In genomic region chr1:19543011-19543410, GRCm38 (mm10) we compare ENCODE assay signal across 28 mouse cellular contexts.
"Had no signal": no experiment of that assay in that cellular context is flagged by ENCODE, and none has a peak within 500 bp of the region (broad histone marks: within the 10 kb centered on the region; RNA-seq: fewer than 3 reads in every experiment).

No protein-coding gene starts in this region.

- H3K9me3 ChIP-seq: embryonic facial prominence, embryonic 10.5 days; embryonic facial prominence, embryonic 12.5 days; embryonic facial prominence, embryonic 13.5 days; embryonic facial prominence, embryonic 15.5 days; forebrain, embryonic 10.5 days; forebrain, embryonic 12.5 days; forebrain, embryonic 13.5 days; forebrain, embryonic 15.5 days had no signal

- H3K9ac ChIP-seq: embryonic facial prominence, embryonic 12.5 days; embryonic facial prominence, embryonic 13.5 days; embryonic facial prominence, embryonic 15.5 days; forebrain, embryonic 12.5 days; forebrain, embryonic 13.5 days; forebrain, embryonic 15.5 days; forebrain, postnatal 0 days had no signal

- DNase-seq: cerebellum, adult 8-10 months; cerebellum, adult 9-10 months; cerebellum, adult 9-11 months; cerebellum, postnatal 10 days; cerebellum, postnatal 14 days; cerebellum, postnatal 25 days; cerebellum, postnatal 36 days; embryo, embryonic 11 days; forebrain, postnatal 0 days; gastrocnemius, adult 2 months; gastrocnemius, postnatal 10 days; gastrocnemius, postnatal 14 days; gastrocnemius, postnatal 25 days; gastrocnemius, postnatal 36 days; heart, adult 11 months; heart, adult 18-20 months; heart, adult 2 months had no signal

- H3K4me3 ChIP-seq: embryonic facial prominence, embryonic 10.5 days; embryonic facial prominence, embryonic 12.5 days; embryonic facial prominence, embryonic 13.5 days; embryonic facial prominence, embryonic 15.5 days; erythroblast, embryonic 14.5 days; forebrain, embryonic 10.5 days; forebrain, embryonic 12.5 days; forebrain, embryonic 13.5 days; forebrain, embryonic 15.5 days; gastrocnemius, adult 2 months; heart, adult 2 months had no signal

- ATAC-seq: forebrain, embryonic 13.5 days; forebrain, embryonic 14.5 days; forebrain, embryonic 15.5 days; forebrain, embryonic 16.5 days; forebrain, postnatal 0 days had no signal

- H3K4me1 ChIP-seq: embryonic facial prominence, embryonic 10.5 days; embryonic facial prominence, embryonic 12.5 days; embryonic facial prominence, embryonic 13.5 days; embryonic facial prominence, embryonic 15.5 days; forebrain, embryonic 10.5 days; forebrain, embryonic 12.5 days; forebrain, embryonic 13.5 days; forebrain, embryonic 15.5 days had no signal

- H3K4me2 ChIP-seq: embryonic facial prominence, embryonic 12.5 days; embryonic facial prominence, embryonic 13.5 days; embryonic facial prominence, embryonic 15.5 days; forebrain, embryonic 12.5 days; forebrain, embryonic 13.5 days; forebrain, embryonic 15.5 days had no signal

- H3K27me3 ChIP-seq: embryonic facial prominence, embryonic 12.5 days; embryonic facial prominence, embryonic 13.5 days; embryonic facial prominence, embryonic 15.5 days; forebrain, embryonic 12.5 days; forebrain, embryonic 13.5 days; forebrain, embryonic 15.5 days had no signal

- H3K36me3 ChIP-seq: embryonic facial prominence, embryonic 10.5 days; embryonic facial prominence, embryonic 12.5 days; embryonic facial prominence, embryonic 13.5 days; embryonic facial prominence, embryonic 15.5 days; forebrain, embryonic 10.5 days; forebrain, embryonic 12.5 days; forebrain, embryonic 15.5 days had no signal

- H3K27ac ChIP-seq: embryonic facial prominence, embryonic 10.5 days; embryonic facial prominence, embryonic 12.5 days; embryonic facial prominence, embryonic 13.5 days; embryonic facial prominence, embryonic 15.5 days; forebrain, embryonic 10.5 days; forebrain, embryonic 12.5 days; forebrain, embryonic 13.5 days; forebrain, embryonic 15.5 days; gastrocnemius, adult 2 months; heart, adult 2 months had no signal
